ENCODE assay signal across 8 mouse cellular contexts in the genomic region with DNA sequence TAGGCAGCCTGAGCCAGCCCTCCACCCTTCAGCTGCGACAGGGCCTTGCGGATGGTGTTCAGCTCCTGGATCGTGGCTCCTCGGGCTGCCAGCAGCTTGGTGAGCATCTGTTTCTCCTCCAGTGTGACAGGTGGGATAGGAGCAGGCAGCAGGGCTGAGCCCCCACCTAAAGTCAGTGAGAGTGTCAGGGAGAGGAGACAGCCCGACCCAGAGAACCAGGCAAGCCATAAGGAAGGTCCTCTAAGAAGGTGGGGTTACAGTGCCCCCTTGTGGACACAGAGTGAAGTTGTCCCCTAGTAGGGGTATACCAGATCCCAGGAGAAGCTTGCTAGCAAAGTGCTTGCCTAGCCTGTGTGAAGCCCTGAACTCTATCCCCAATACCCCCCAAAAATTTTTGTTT. TPM values are rescaled to one million over a fixed set of nuclear protein-coding genes. Genes with fewer than 3 reads are reported as not detected.
DNase-seq lines count a peak whose midpoint lies in the region; ATAC-seq and TF ChIP-seq lines count a peak whose summit lies in the region.

No protein-coding gene starts in this region.

- H3K9me3 ChIP-seq in kidney, embryonic 16.5 days (ENCODE audit: low read length), result no peaks in the 10 kb centered on the region
- H3K9me3 ChIP-seq in lung, postnatal 0 days (ENCODE audit: low read length), result no peaks in the 10 kb centered on the region

- no peaks in the 10 kb centered on the region for H3K27me3 ChIP-seq in kidney, embryonic 16.5 days (ENCODE audit: insufficient read depth, low read length)
- H3K27me3 ChIP-seq in lung, postnatal 0 days (replicated peaks; ENCODE audit: insufficient read depth, low read length), result no peaks in the 10 kb centered on the region

- no peak for TF ChIP-seq POLR2A in bone marrow, adult 2 months (IDR thresholded peaks at IDR 0.05; ENCODE audit: borderline replicate concordance, control insufficient read depth, low read depth, low read length)

- 0 out of 2 replicates have a peak overlapping the region, but pooled peaks have one; percentile 3 for H3K4me2 ChIP-seq in kidney, embryonic 16.5 days (replicated peaks; ENCODE audit: low read depth, low read length)
- H3K4me2 ChIP-seq in lung, postnatal 0 days (replicated peaks; ENCODE audit: low read depth, low read length), result no peak overlapping the region

- peak; percentile 47; the same call in 1 of the 2 replicates for ATAC-seq in erythroblast, adult 5-6 weeks (replicated peaks; ENCODE audit: low FRiP score, poor library complexity, severe bottlenecking)
- ATAC-seq in kidney, embryonic 16.5 days (ENCODE audit: low FRiP score, low TSS enrichment), result 0 out of 2 replicates have a peak, but pooled peaks have one; percentile 7
- ATAC-seq in lung, postnatal 0 days, result no peak
- no peak for ATAC-seq in frontal cortex, adult (ENCODE audit: low TSS enrichment)

- no peak overlapping the region for H3K4me3 ChIP-seq in layer of hippocampus, adult 2 months
- no peak overlapping the region for H3K4me3 ChIP-seq in bone marrow, adult 2 months (replicated peaks; ENCODE audit: control insufficient read depth, low read depth, low read length)
- H3K4me3 ChIP-seq in kidney, embryonic 16.5 days (ENCODE audit: low read length), result no peak overlapping the region
- no peak overlapping the region for H3K4me3 ChIP-seq in lung, postnatal 0 days (ENCODE audit: low read depth, low read length)

- no peaks in the 10 kb centered on the region for H3K4me1 ChIP-seq in bone marrow, adult 2 months (ENCODE audit: control insufficient read depth, insufficient read depth, low read length)
- peaks cover 5% of the 10 kb centered on the region; the same call in 1 of the 2 replicates for H3K4me1 ChIP-seq in kidney, embryonic 16.5 days (ENCODE audit: insufficient read depth, low read length)
- no peaks in the 10 kb centered on the region for H3K4me1 ChIP-seq in lung, postnatal 0 days (ENCODE audit: insufficient read depth, low read depth, low read length)

- H3K27ac ChIP-seq in layer of hippocampus, adult 2 months, result no peak overlapping the region
- no peak overlapping the region for H3K27ac ChIP-seq in bone marrow, adult 2 months (ENCODE audit: control insufficient read depth, insufficient read depth, low read depth, low read length, poor library complexity)
- no peak overlapping the region for H3K27ac ChIP-seq in kidney, embryonic 16.5 days (ENCODE audit: low read length)
- no peak overlapping the region for H3K27ac ChIP-seq in lung, postnatal 0 days (ENCODE audit: low read length)

- DNase-seq in layer of hippocampus, adult 2 months (ENCODE audit: low spot score in 2 of 2), result peak; percentile 55 to 68
- no peak for DNase-seq in layer of hippocampus, adult 9-11 months
- peak; percentile 54 for DNase-seq in lung, postnatal 0 days (ENCODE audit: low spot score)
- DNase-seq in retina, embryonic 14.5 days (ENCODE audit: low spot score), result peak; percentile 91

- peak; percentile 88 for TF ChIP-seq CTCF in layer of hippocampus, adult 2 months (conservative IDR thresholded peaks at IDR 0.05)
- peak; percentile 72 for TF ChIP-seq CTCF in bone marrow, adult 2 months (IDR thresholded peaks at IDR 0.05; ENCODE audit: control insufficient read depth, insufficient read depth, low read length)
- TF ChIP-seq CTCF in lung, postnatal 0 days (IDR thresholded peaks at IDR 0.05), result peak; percentile 74

- TF ChIP-seq EP300 in lung, postnatal 0 days (IDR thresholded peaks at IDR 0.05), result no peak

- 88% methylated on average over 5 of the region's 5 CpGs for WGBS in bone marrow, adult 2 months
- 62% methylated on average over 5 of the region's 5 CpGs for WGBS in kidney, embryonic 16.5 days
- 60% methylated on average over 5 of the region's 5 CpGs for WGBS in lung, postnatal 0 days

- no peaks in the 10 kb centered on the region for H3K36me3 ChIP-seq in kidney, embryonic 16.5 days (ENCODE audit: insufficient read depth, low read length)
- no peaks in the 10 kb centered on the region for H3K36me3 ChIP-seq in lung, postnatal 0 days (ENCODE audit: insufficient read depth, low read length)

- H3K9ac ChIP-seq in kidney, embryonic 16.5 days (replicated peaks; ENCODE audit: low read length), result no peak overlapping the region
- no peak overlapping the region for H3K9ac ChIP-seq in lung, postnatal 0 days (replicated peaks; ENCODE audit: low read depth)

RNA-seq across cellular contexts. Expression of gene Glyctk, which starts 1.5 kb away (rescaled TPM):
- total RNA-seq in layer of hippocampus, adult 2 months (2021), result 1 to 10 TPM; 4.2 TPM
- polyA plus RNA-seq in bone marrow, adult 2 months (2011; ENCODE audit: insufficient read depth, insufficient read length, low replicate concordance, missing spikeins), result 0.99 and 1.9 TPM in 2 replicates
- 0.84 TPM in 1 of 2 replicates, not detected in the other for total RNA-seq in erythroblast, adult 5-6 weeks (2015; ENCODE audit: low replicate concordance)
- total RNA-seq in erythroblast, adult 5-6 weeks (2017; ENCODE audit: low replicate concordance), result 0.60 TPM in 1 of 2 replicates, not detected in the other
- polyA plus RNA-seq in kidney, embryonic 16.5 days (2015; fragmentation: Nextera tagmentation; extraction: Ambion mirVana), result 14.7 and 17.1 TPM in 2 replicates
- polyA plus RNA-seq in lung, postnatal 0 days (2015; fragmentation: Nextera tagmentation; extraction: Ambion mirVana), result 0.67 and 0.71 TPM in 2 replicates

RNA-seq across cellular contexts. Expression of gene Wdr82, which starts 14.3 kb away (rescaled TPM):
- 100 to 1,000 TPM; 134 TPM for total RNA-seq in layer of hippocampus, adult 2 months (2021)
- 15.9 and 17.7 TPM in 2 replicates for polyA plus RNA-seq in bone marrow, adult 2 months (2011; ENCODE audit: insufficient read depth, insufficient read length, low replicate concordance, missing spikeins)
- total RNA-seq in erythroblast, adult 5-6 weeks (2015; ENCODE audit: low replicate concordance), result 16.5 and 18.6 TPM in 2 replicates
- total RNA-seq in erythroblast, adult 5-6 weeks (2017; ENCODE audit: low replicate concordance), result 19.7 and 23.3 TPM in 2 replicates
- polyA plus RNA-seq in kidney, embryonic 16.5 days (2015; fragmentation: Nextera tagmentation; extraction: Ambion mirVana), result 20.7 and 20.8 TPM in 2 replicates
- 11.3 and 13.2 TPM in 2 replicates for polyA plus RNA-seq in lung, postnatal 0 days (2015; fragmentation: Nextera tagmentation; extraction: Ambion mirVana)

RNA-seq across cellular contexts. Expression of gene Ppm1m, which starts 43.1 kb away (rescaled TPM):
- total RNA-seq in layer of hippocampus, adult 2 months (2021), result 10 to 100 TPM; 19.4 to 21.8 TPM
- polyA plus RNA-seq in bone marrow, adult 2 months (2011; ENCODE audit: insufficient read depth, insufficient read length, low replicate concordance, missing spikeins), result 32.4 and 91.7 TPM in 2 replicates
- total RNA-seq in erythroblast, adult 5-6 weeks (2015; ENCODE audit: low replicate concordance), result 6.9 and 11.7 TPM in 2 replicates
- 9.0 and 17.0 TPM in 2 replicates for total RNA-seq in erythroblast, adult 5-6 weeks (2017; ENCODE audit: low replicate concordance)
- polyA plus RNA-seq in kidney, embryonic 16.5 days (2015; fragmentation: Nextera tagmentation; extraction: Ambion mirVana), result 56.8 and 58.8 TPM in 2 replicates
- 33.4 and 37.2 TPM in 2 replicates for polyA plus RNA-seq in lung, postnatal 0 days (2015; fragmentation: Nextera tagmentation; extraction: Ambion mirVana)

RNA-seq across cellular contexts. Expression of gene Twf2, which starts 46.5 kb away (rescaled TPM):
- total RNA-seq in layer of hippocampus, adult 2 months (2021), result 10 to 100 TPM; 52.4 to 58.9 TPM
- polyA plus RNA-seq in bone marrow, adult 2 months (2011; ENCODE audit: insufficient read depth, insufficient read length, low replicate concordance, missing spikeins), result 21.7 and 63.2 TPM in 2 replicates
- total RNA-seq in erythroblast, adult 5-6 weeks (2015; ENCODE audit: low replicate concordance), result 11.7 and 20.5 TPM in 2 replicates
- 18.5 and 25.8 TPM in 2 replicates for total RNA-seq in erythroblast, adult 5-6 weeks (2017; ENCODE audit: low replicate concordance)
- 72.7 and 75.5 TPM in 2 replicates for polyA plus RNA-seq in kidney, embryonic 16.5 days (2015; fragmentation: Nextera tagmentation; extraction: Ambion mirVana)
- 64.2 and 64.6 TPM in 2 replicates for polyA plus RNA-seq in lung, postnatal 0 days (2015; fragmentation: Nextera tagmentation; extraction: Ambion mirVana)

RNA-seq across cellular contexts. Expression of gene Col6a4, which starts 59.8 kb away (rescaled TPM):
- total RNA-seq in layer of hippocampus, adult 2 months (2021), result 1 to 10 TPM in 1 of 2 experiments, under 1 TPM in 1; 0.76 to 2.1 TPM
- polyA plus RNA-seq in bone marrow, adult 2 months (2011; ENCODE audit: insufficient read depth, insufficient read length, low replicate concordance, missing spikeins), result not detected in 2 replicates
- total RNA-seq in erythroblast, adult 5-6 weeks (2015; ENCODE audit: low replicate concordance), result not detected in 2 replicates
- not detected in 2 replicates for total RNA-seq in erythroblast, adult 5-6 weeks (2017; ENCODE audit: low replicate concordance)
- polyA plus RNA-seq in kidney, embryonic 16.5 days (2015; fragmentation: Nextera tagmentation; extraction: Ambion mirVana), result 0.48 and 0.75 TPM in 2 replicates
- 0.81 and 0.93 TPM in 2 replicates for polyA plus RNA-seq in lung, postnatal 0 days (2015; fragmentation: Nextera tagmentation; extraction: Ambion mirVana)

Comparison
In these comparisons a context has a peak if more than half of its experiments do, and no peak if none do; other contexts are left out.
1. ATAC-seq: peak in erythroblast, adult 5-6 weeks (single experiment) and kidney, embryonic 16.5 days (single experiment); none in lung, postnatal 0 days (single experiment) and frontal cortex, adult (single experiment).
2. Peak in every context shown above with its lines, with median percentiles within 50 percentile points of each other: CTCF ChIP-seq.